Mouse (Mus musculus) bone marrow, adult 2 months (tissue): ENCODE results near the gene Arhgap6. TPM values are rescaled to one million over a fixed set of nuclear protein-coding genes. Genes with fewer than 3 reads are reported as not detected.

Experiments
- H3K27ac ChIP-seq: fragments of 200-500 bp; 2 replicates; pipeline ENCODE4 v1.5.1; 2012; ENCODE audit warnings: low read depth, mild to moderate bottlenecking, control low read depth, inconsistent platforms, low read length; ENCODE audit not compliant: control insufficient read depth, poor library complexity, insufficient read depth
- H3K4me1 ChIP-seq: fragments of 200-500 bp; 2 replicates; pipeline ENCODE4 v1.6.1; 2011; ENCODE audit warnings: low read length; ENCODE audit not compliant: control insufficient read depth, insufficient read depth
- H3K4me3 ChIP-seq: fragments of 200-500 bp; replicated peaks from 2 replicates; pipeline ENCODE3; 2011; ENCODE audit warnings: mild to moderate bottlenecking, low read depth, low read length, control low read depth; ENCODE audit not compliant: control insufficient read depth
- CTCF ChIP-seq: fragments of 200-500 bp; IDR thresholded peaks from 2 replicates; pipeline ENCODE4 v1.5.1; 2011; ENCODE audit warnings: low read length, control low read depth; ENCODE audit not compliant: control insufficient read depth, insufficient read depth
- POLR2A ChIP-seq: fragments of 200-500 bp; IDR thresholded peaks from 2 replicates; pipeline ENCODE4 v1.6.1; 2011; ENCODE audit warnings: low read depth, mild to moderate bottlenecking, control low read depth, low read length, borderline replicate concordance; ENCODE audit not compliant: control insufficient read depth
- WGBS: fragments of 180-500 bp; shearing (Covaris S2); methylation state at CpG from one replicate; pipeline ENCODE4 v1.1.7; 2018; 5-methylcytosine and 5-hydroxymethylcytosine counted together
- polyA plus RNA-seq: library from polyadenylated mRNA; stranded (reverse); fragments of >200 nt; gene quantifications from 2 replicates; pipeline ENCODE4 v1.2.4, GENCODE M21; 2011; ENCODE audit warnings: low replicate concordance; ENCODE audit not compliant: missing spikeins, insufficient read depth, insufficient read length

Arhgap6 gene
- polyA plus RNA-seq, 1 experiment: 8.3 TPM

GRCm38 (mm10) chrX:169036403-169037296 is 241.8 kb downstream of the Arhgap6 start:
- no peak overlapping the region; the same call in none of the 2 replicates for H3K27ac ChIP-seq
- 8% methylated on average over 32 of the region's 32 CpGs for WGBS
- H3K4me1 ChIP-seq: no peaks in the 10 kb centered on the region
- peak; percentile 16; the same call in 1 of the 2 replicates for TF ChIP-seq CTCF
- TF ChIP-seq POLR2A: peak; percentile 46; the same call in 1 of the 2 replicates
- peak overlapping the region; percentile 57 for H3K4me3 ChIP-seq

GRCm38 (mm10) chrX:169037401-169037800 is 242.5 kb downstream of the Arhgap6 start:
- Histone ChIP-seq H3K4me1 (no peaks in the 10 kb centered on the region), H3K4me3 (no peak overlapping the region), H3K27ac (no peak overlapping the region)
- 14% methylated on average over 4 of the region's 4 CpGs for WGBS
- TF ChIP-seq POLR2A (no peak), CTCF (no peak)

DNA sequence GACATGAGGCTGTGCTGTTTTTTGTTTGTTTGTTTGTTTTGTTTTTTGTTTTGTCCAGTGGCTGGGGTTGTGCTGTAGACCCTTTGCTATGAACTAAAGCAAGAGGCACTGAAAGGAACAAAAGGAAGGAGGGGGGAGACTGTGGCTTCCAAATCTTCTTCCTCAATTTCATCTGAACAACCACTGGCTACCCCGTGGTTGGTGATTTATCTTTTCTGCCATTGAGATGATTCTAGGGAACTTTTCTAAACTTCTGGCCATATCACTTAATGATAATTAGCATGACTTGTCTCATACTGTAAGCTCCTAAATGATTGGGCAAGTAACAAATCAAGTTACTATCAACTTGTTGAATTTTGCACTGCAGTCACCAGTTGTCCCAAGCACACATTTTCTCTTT is 249.0 kb downstream of the Arhgap6 start:
- no peak for TF ChIP-seq CTCF
- TF ChIP-seq POLR2A: no peak
- WGBS: 10% methylated on average over 1 of the region's 1 CpGs
- H3K4me1 ChIP-seq: no peaks in the 10 kb centered on the region

DNA sequence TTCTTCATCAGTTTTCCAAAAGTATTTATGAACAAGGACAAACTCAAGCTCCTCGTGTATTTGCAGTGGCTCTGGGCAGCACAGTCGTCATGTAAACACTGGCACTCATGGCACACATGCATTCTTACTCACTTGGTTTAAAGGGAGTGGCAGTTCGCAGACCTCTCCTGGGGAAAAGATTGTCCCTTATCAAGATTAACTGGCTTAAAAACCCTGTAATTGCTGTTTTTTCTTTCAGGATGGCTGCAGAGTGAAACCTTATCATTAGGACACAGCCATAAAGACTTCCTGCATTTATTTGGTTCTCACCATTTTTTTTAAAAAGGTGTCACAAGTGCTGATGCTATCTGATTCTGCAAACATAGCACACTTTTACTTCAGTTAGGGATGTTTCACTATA is 252.7 kb downstream of the Arhgap6 start:
- TF ChIP-seq POLR2A (no peak), CTCF (no peak)
- 39% methylated on average over 3 of the region's 3 CpGs for WGBS
- Histone ChIP-seq H3K4me1 (no peaks in the 10 kb centered on the region), H3K4me3 (no peak overlapping the region), H3K27ac (no peak overlapping the region)

More for the DNA sequence above, 249.0 kb downstream of the Arhgap6 start:
- no peak overlapping the region for H3K27ac ChIP-seq
- no peak overlapping the region for H3K4me3 ChIP-seq

DNA sequence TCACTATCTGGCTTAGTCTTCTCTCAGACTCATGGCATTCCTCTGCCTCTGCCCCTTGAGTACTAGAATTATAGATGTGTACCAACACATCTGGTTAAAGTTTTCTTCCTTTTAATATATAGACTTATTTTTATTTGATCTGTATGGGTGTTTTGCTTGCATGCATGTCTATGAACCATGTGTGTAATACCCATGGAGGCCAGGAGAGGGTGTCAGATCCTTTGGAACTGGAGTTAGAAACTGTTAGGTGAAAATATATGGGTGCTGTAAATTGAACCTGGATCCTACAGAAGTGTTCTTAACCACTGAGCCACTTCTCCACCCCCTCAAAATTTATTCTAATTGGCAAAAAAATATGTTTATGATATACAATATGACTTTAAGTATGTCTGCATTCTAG is 254.7 kb downstream of the Arhgap6 start:
- Histone ChIP-seq H3K27ac (no peak overlapping the region), H3K4me3 (no peak overlapping the region), H3K4me1 (no peaks in the 10 kb centered on the region)
- TF ChIP-seq POLR2A (no peak), CTCF (no peak)

GRCm38 (mm10) chrX:169053907-169054476 is 259.1 kb downstream of the Arhgap6 start:
- no peak for TF ChIP-seq POLR2A
- no peak for TF ChIP-seq CTCF
- H3K27ac ChIP-seq: no peak overlapping the region
- 53% methylated on average over 5 of the region's 5 CpGs for WGBS
- H3K4me3 ChIP-seq: no peak overlapping the region
- H3K4me1 ChIP-seq: no peaks in the 10 kb centered on the region

- TF ChIP-seq POLR2A (no peak), CTCF (no peak)
- Histone ChIP-seq H3K27ac (no peak overlapping the region), H3K4me1 (no peaks in the 10 kb centered on the region), H3K4me3 (no peak overlapping the region)
These were observed 267.7 kb downstream of the Arhgap6 start for GRCm38 (mm10) chrX:169062555-169062954.

DNA sequence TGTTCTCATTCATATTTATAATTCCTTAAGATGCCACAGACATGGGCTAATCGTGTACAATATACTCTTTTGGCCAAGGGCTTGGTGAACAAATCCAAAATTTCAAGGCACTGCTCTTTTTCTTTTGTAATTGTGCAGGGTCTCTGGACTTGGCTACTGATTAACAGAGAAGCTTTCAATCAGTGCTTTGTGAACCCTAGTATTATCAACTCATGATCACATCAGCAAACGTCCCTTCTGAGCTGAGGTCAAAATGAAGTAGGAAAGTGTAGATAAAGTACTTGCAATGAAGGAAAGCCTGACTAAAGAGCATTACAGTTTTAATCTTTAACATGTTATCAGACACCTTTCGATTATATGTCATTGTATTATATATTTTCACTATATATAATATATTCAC is 270.4 kb downstream of the Arhgap6 start:
- no peak overlapping the region for H3K4me3 ChIP-seq
- H3K27ac ChIP-seq: no peak overlapping the region
- H3K4me1 ChIP-seq: no peaks in the 10 kb centered on the region
- TF ChIP-seq POLR2A (no peak), CTCF (no peak)
- WGBS: 58% methylated on average over 3 of the region's 3 CpGs
